Mouse (Mus musculus): ENCODE measurements at regions not wholly inside any gene's neighbourhood (a gene's known extent, or its start where the extent isn't known, plus 50 kb on each side); places are given as distances from the start of the nearest gene placed in this dataset.
A peak's percentile ranks its signal among the peaks of the same experiment; 100 is the strongest.

GRCm38 (mm10) chr11:64287499-64287898 lies 147.6 kb upstream of the Hs3st3a1 start:
- no peak for DNase-seq (ENCODE audit: low spot score)
- no peak for ATAC-seq (replicated peaks; ENCODE audit: low FRiP score, low read depth)
- Histone ChIP-seq H3K4me2 (ENCODE audit: low read length) (no peak overlapping the region), H3K27ac (no peak overlapping the region), H3K27me3 (ENCODE audit: insufficient read depth, low read length) (no peaks in the 10 kb centered on the region), H3K4me3 (replicated peaks; ENCODE audit: low read depth, low read length) (no peak overlapping the region), H3K36me3 (ENCODE audit: insufficient read depth, low read length) (no peaks in the 10 kb centered on the region), H3K9me3 (replicated peaks; ENCODE audit: low read length) (no peaks in the 10 kb centered on the region), H3K4me1 (replicated peaks; ENCODE audit: insufficient read depth, low read length) (no peaks in the 10 kb centered on the region), H3K9ac (ENCODE audit: low read depth, low read length) (no peak overlapping the region)
- no peak for TF ChIP-seq CTCF (IDR thresholded peaks at IDR 0.05; ENCODE audit: low read depth)

- Histone ChIP-seq H3K27ac (no peak overlapping the region), H3K9me3 (replicated peaks; ENCODE audit: low read length) (no peaks in the 10 kb centered on the region), H3K4me2 (ENCODE audit: low read length) (no peak overlapping the region), H3K4me3 (replicated peaks; ENCODE audit: low read depth, low read length) (no peak overlapping the region), H3K9ac (ENCODE audit: low read depth, low read length) (no peak overlapping the region), H3K36me3 (ENCODE audit: insufficient read depth, low read length) (no peaks in the 10 kb centered on the region), H3K4me1 (replicated peaks; ENCODE audit: insufficient read depth, low read length) (no peaks in the 10 kb centered on the region), H3K27me3 (ENCODE audit: insufficient read depth, low read length) (no peaks in the 10 kb centered on the region)
- TF ChIP-seq CTCF (IDR thresholded peaks at IDR 0.05; ENCODE audit: low read depth), result no peak
- ATAC-seq (replicated peaks; ENCODE audit: low FRiP score, low read depth), result no peak
- 77% methylated on average over 4 of the region's 4 CpGs for WGBS
- DNase-seq (ENCODE audit: low spot score), result no peak
These were observed 153.4 kb upstream of the Hs3st3a1 start for GRCm38 (mm10) chr11:64281781-64282180.

GRCm38 (mm10) chr11:64278259-64279003 lies 156.7 kb upstream of the Hs3st3a1 start:
- no peaks in the 10 kb centered on the region for H3K4me1 ChIP-seq (replicated peaks; ENCODE audit: insufficient read depth, low read length)
- no peaks in the 10 kb centered on the region for H3K36me3 ChIP-seq (ENCODE audit: insufficient read depth, low read length)
- no peak for TF ChIP-seq CTCF (IDR thresholded peaks at IDR 0.05; ENCODE audit: low read depth)
- 37% methylated on average over 12 of the region's 12 CpGs for WGBS
- H3K9me3 ChIP-seq (replicated peaks; ENCODE audit: low read length), result no peaks in the 10 kb centered on the region
- no peak overlapping the region for H3K27ac ChIP-seq
- no peaks in the 10 kb centered on the region for H3K27me3 ChIP-seq (ENCODE audit: insufficient read depth, low read length)
- peak; percentile 21 for DNase-seq (ENCODE audit: low spot score)
- no peak overlapping the region for H3K4me2 ChIP-seq (ENCODE audit: low read length)
- no peak for ATAC-seq (replicated peaks; ENCODE audit: low FRiP score, low read depth)
- H3K9ac ChIP-seq (ENCODE audit: low read depth, low read length), result no peak overlapping the region
- H3K4me3 ChIP-seq (replicated peaks; ENCODE audit: low read depth, low read length), result no peak overlapping the region

- Histone ChIP-seq H3K36me3 (ENCODE audit: insufficient read depth, low read length) (no peaks in the 10 kb centered on the region), H3K9me3 (replicated peaks; ENCODE audit: low read length) (no peaks in the 10 kb centered on the region), H3K9ac (ENCODE audit: low read depth, low read length) (no peak overlapping the region), H3K4me3 (replicated peaks; ENCODE audit: low read depth, low read length) (no peak overlapping the region), H3K4me1 (replicated peaks; ENCODE audit: insufficient read depth, low read length) (no peaks in the 10 kb centered on the region), H3K4me2 (ENCODE audit: low read length) (no peak overlapping the region), H3K27me3 (ENCODE audit: insufficient read depth, low read length) (no peaks in the 10 kb centered on the region), H3K27ac (no peak overlapping the region)
- DNase-seq (ENCODE audit: low spot score) (no peak), ATAC-seq (replicated peaks; ENCODE audit: low FRiP score, low read depth) (no peak)
- no peak for TF ChIP-seq CTCF (IDR thresholded peaks at IDR 0.05; ENCODE audit: low read depth)
- WGBS, result 71% methylated on average over 6 of the region's 6 CpGs
These were observed 161.4 kb upstream of the Hs3st3a1 start for GRCm38 (mm10) chr11:64273726-64274125.

GRCm38 (mm10) chr11:64273214-64273613 lies 161.9 kb upstream of the Hs3st3a1 start:
- no peak for TF ChIP-seq CTCF (IDR thresholded peaks at IDR 0.05; ENCODE audit: low read depth)
- Histone ChIP-seq H3K27me3 (ENCODE audit: insufficient read depth, low read length) (no peaks in the 10 kb centered on the region), H3K4me2 (ENCODE audit: low read length) (no peak overlapping the region), H3K9me3 (replicated peaks; ENCODE audit: low read length) (no peaks in the 10 kb centered on the region), H3K27ac (no peak overlapping the region), H3K4me3 (replicated peaks; ENCODE audit: low read depth, low read length) (no peak overlapping the region), H3K4me1 (replicated peaks; ENCODE audit: insufficient read depth, low read length) (no peaks in the 10 kb centered on the region), H3K9ac (ENCODE audit: low read depth, low read length) (no peak overlapping the region), H3K36me3 (ENCODE audit: insufficient read depth, low read length) (no peaks in the 10 kb centered on the region)
- 79% methylated on average over 3 of the region's 3 CpGs for WGBS
- ATAC-seq (replicated peaks; ENCODE audit: low FRiP score, low read depth) (no peak), DNase-seq (ENCODE audit: low spot score) (no peak)

GRCm38 (mm10) chr11:64268121-64268520 lies 167.0 kb upstream of the Hs3st3a1 start:
- ATAC-seq (replicated peaks; ENCODE audit: low FRiP score, low read depth) (no peak), DNase-seq (ENCODE audit: low spot score) (no peak)
- Histone ChIP-seq H3K27me3 (ENCODE audit: insufficient read depth, low read length) (no peaks in the 10 kb centered on the region), H3K36me3 (ENCODE audit: insufficient read depth, low read length) (no peaks in the 10 kb centered on the region), H3K9ac (ENCODE audit: low read depth, low read length) (no peak overlapping the region), H3K27ac (no peak overlapping the region), H3K9me3 (replicated peaks; ENCODE audit: low read length) (no peaks in the 10 kb centered on the region), H3K4me3 (replicated peaks; ENCODE audit: low read depth, low read length) (no peak overlapping the region), H3K4me1 (replicated peaks; ENCODE audit: insufficient read depth, low read length) (no peaks in the 10 kb centered on the region), H3K4me2 (ENCODE audit: low read length) (no peak overlapping the region)
- TF ChIP-seq CTCF (IDR thresholded peaks at IDR 0.05; ENCODE audit: low read depth), result no peak
- WGBS, result 48% methylated on average over 4 of the region's 4 CpGs

- DNase-seq (ENCODE audit: low spot score) (no peak), ATAC-seq (replicated peaks; ENCODE audit: low FRiP score, low read depth) (no peak)
- H3K4me3 ChIP-seq (replicated peaks; ENCODE audit: low read depth, low read length), result no peak overlapping the region
- 79% methylated on average over 5 of the region's 5 CpGs for WGBS
- no peak overlapping the region for H3K9ac ChIP-seq (ENCODE audit: low read depth, low read length)
- H3K36me3 ChIP-seq (ENCODE audit: insufficient read depth, low read length), result no peaks in the 10 kb centered on the region
- TF ChIP-seq CTCF (IDR thresholded peaks at IDR 0.05; ENCODE audit: low read depth), result no peak
- H3K9me3 ChIP-seq (replicated peaks; ENCODE audit: low read length), result no peaks in the 10 kb centered on the region
- H3K27me3 ChIP-seq (ENCODE audit: insufficient read depth, low read length), result no peaks in the 10 kb centered on the region
- no peak overlapping the region for H3K27ac ChIP-seq
- no peaks in the 10 kb centered on the region for H3K4me1 ChIP-seq (replicated peaks; ENCODE audit: insufficient read depth, low read length)
- H3K4me2 ChIP-seq (ENCODE audit: low read length), result no peak overlapping the region
These were observed 167.6 kb upstream of the Hs3st3a1 start for GRCm38 (mm10) chr11:64267547-64267946.

All from kidney, postnatal 0 days (tissue).